In the genomic region with DNA sequence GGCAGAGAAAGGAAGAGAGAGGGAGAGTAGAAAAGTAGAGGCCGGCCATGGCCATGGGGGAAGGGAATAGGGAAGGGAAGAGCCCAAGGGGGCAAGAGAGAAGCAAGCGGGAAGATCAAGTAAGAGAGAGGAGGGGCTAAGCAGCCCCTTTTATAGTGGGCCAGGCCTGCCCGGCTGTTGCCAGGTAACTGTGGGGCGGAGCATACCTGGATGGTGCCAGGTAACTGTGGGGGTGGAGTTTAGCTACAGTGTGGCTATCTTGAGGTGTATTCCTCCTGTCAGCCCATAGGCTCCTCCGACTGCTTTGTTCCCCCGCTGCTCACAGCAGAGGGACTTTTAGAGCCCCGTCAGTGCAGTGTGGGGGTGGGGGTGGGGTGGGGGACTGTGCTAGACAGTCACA, we compare ENCODE assay signal across 9 mouse cellular contexts. TPM values are rescaled to one million over a fixed set of nuclear protein-coding genes. Genes with fewer than 3 reads are reported as not detected.
DNase-seq lines count a peak whose midpoint lies in the region; ATAC-seq and TF ChIP-seq lines count a peak whose summit lies in the region.
"Had no signal": no experiment of that assay in that cellular context is flagged by ENCODE, and none has a peak within 500 bp of the region (broad histone marks: within the 10 kb centered on the region; RNA-seq: fewer than 3 reads in every experiment).

No protein-coding gene starts in this region.

- TF ChIP-seq CTCF in hindbrain, postnatal 0 days (IDR thresholded peaks at IDR 0.05; ENCODE audit: low read depth) = no peak

- H3K9me3 ChIP-seq in hindbrain, postnatal 0 days (ENCODE audit: low read length) = no peaks in the 10 kb centered on the region
- H3K9me3 ChIP-seq in hindbrain, embryonic 14.5 days (ENCODE audit: control insufficient read depth, low read length) = no peaks in the 10 kb centered on the region
- no peaks in the 10 kb centered on the region for H3K9me3 ChIP-seq in embryonic facial prominence, embryonic 12.5 days
- H3K9me3 ChIP-seq in intestine, embryonic 15.5 days = no peaks in the 10 kb centered on the region
- H3K9me3 ChIP-seq: heart, embryonic 13.5 days had no signal

- no peak overlapping the region for H3K4me2 ChIP-seq in hindbrain, postnatal 0 days (ENCODE audit: low read depth, low read length)
- no peak overlapping the region for H3K4me2 ChIP-seq in hindbrain, embryonic 14.5 days (replicated peaks)
- H3K4me2 ChIP-seq in embryonic facial prominence, embryonic 12.5 days (replicated peaks) = peak overlapping the region; percentile 8; the same call in 1 of the 2 replicates
- peak overlapping the region; percentile 56 for H3K4me2 ChIP-seq in intestine, embryonic 15.5 days (replicated peaks)
- H3K4me2 ChIP-seq: heart, embryonic 13.5 days had no signal

- H3K4me1 ChIP-seq in hindbrain, postnatal 0 days (ENCODE audit: insufficient read depth, low read length) = no peaks in the 10 kb centered on the region
- no peaks in the 10 kb centered on the region; the same call in 1 of the 2 replicates for H3K4me1 ChIP-seq in hindbrain, embryonic 14.5 days (replicated peaks; ENCODE audit: control insufficient read depth, insufficient read depth, low read length)
- H3K4me1 ChIP-seq in embryonic facial prominence, embryonic 12.5 days = peaks cover 4% of the 10 kb centered on the region; the same call in 1 of the 2 replicates
- 0 out of 2 replicates have a peak, but pooled peaks cover 2% of the 10 kb centered on the region for H3K4me1 ChIP-seq in intestine, embryonic 15.5 days (replicated peaks)

- no peak overlapping the region for H3K4me3 ChIP-seq in hindbrain, postnatal 0 days (ENCODE audit: low read length)
- no peak overlapping the region for H3K4me3 ChIP-seq in hindbrain, embryonic 14.5 days (replicated peaks; ENCODE audit: low read length)
- H3K4me3 ChIP-seq in embryonic facial prominence, embryonic 12.5 days = 0 out of 2 replicates have a peak overlapping the region, but pooled peaks have one; percentile 4
- H3K4me3 ChIP-seq in intestine, embryonic 15.5 days (replicated peaks) = peak overlapping the region; percentile 20
- H3K4me3 ChIP-seq: heart, embryonic 13.5 days had no signal

- no peak overlapping the region for H3K27ac ChIP-seq in hindbrain, postnatal 0 days
- no peak overlapping the region for H3K27ac ChIP-seq in hindbrain, embryonic 14.5 days
- H3K27ac ChIP-seq in embryonic facial prominence, embryonic 12.5 days = no peak overlapping the region
- no peak overlapping the region for H3K27ac ChIP-seq in intestine, embryonic 15.5 days
- H3K27ac ChIP-seq: heart, embryonic 13.5 days; macrophage had no signal

- WGBS in hindbrain, postnatal 0 days = 27% methylated on average over 7 of the region's 7 CpGs
- WGBS in hindbrain, embryonic 14.5 days = 17% methylated on average over 6 of the region's 7 CpGs
- 15% methylated on average over 7 of the region's 7 CpGs for WGBS in embryonic facial prominence, embryonic 12.5 days
- 23% methylated on average over 7 of the region's 7 CpGs for WGBS in intestine, embryonic 15.5 days

- H3K27me3 ChIP-seq in hindbrain, postnatal 0 days (ENCODE audit: insufficient read depth, low read length) = no peaks in the 10 kb centered on the region
- no peaks in the 10 kb centered on the region for H3K27me3 ChIP-seq in hindbrain, embryonic 14.5 days (ENCODE audit: control insufficient read depth, insufficient read depth, low read length)
- H3K27me3 ChIP-seq in embryonic facial prominence, embryonic 12.5 days = 0 out of 2 replicates have a peak, but pooled peaks cover 6% of the 10 kb centered on the region
- no peaks in the 10 kb centered on the region for H3K27me3 ChIP-seq in intestine, embryonic 15.5 days (replicated peaks)

- no peak overlapping the region for H3K9ac ChIP-seq in hindbrain, postnatal 0 days (replicated peaks; ENCODE audit: low read length)
- no peak overlapping the region for H3K9ac ChIP-seq in hindbrain, embryonic 14.5 days
- no peak overlapping the region for H3K9ac ChIP-seq in embryonic facial prominence, embryonic 12.5 days
- peak overlapping the region; percentile 13; the same call in 1 of the 2 replicates for H3K9ac ChIP-seq in intestine, embryonic 15.5 days
- H3K9ac ChIP-seq: heart, embryonic 13.5 days had no signal

- no peaks in the 10 kb centered on the region for H3K36me3 ChIP-seq in hindbrain, postnatal 0 days (ENCODE audit: insufficient read depth, low read length)
- no peaks in the 10 kb centered on the region for H3K36me3 ChIP-seq in hindbrain, embryonic 14.5 days (replicated peaks; ENCODE audit: control insufficient read depth, insufficient read depth)
- H3K36me3 ChIP-seq in embryonic facial prominence, embryonic 12.5 days = no peaks in the 10 kb centered on the region
- H3K36me3 ChIP-seq in intestine, embryonic 15.5 days = no peaks in the 10 kb centered on the region
- H3K36me3 ChIP-seq: heart, embryonic 13.5 days had no signal

- ATAC-seq in hindbrain, postnatal 0 days = peak; percentile 28; the same call in 1 of the 2 replicates
- no peak for ATAC-seq in hindbrain, embryonic 14.5 days (ENCODE audit: low FRiP score)
- no peak for ATAC-seq in embryonic facial prominence, embryonic 12.5 days (ENCODE audit: insufficient number of reproducible peaks, insufficient read depth, low FRiP score, low TSS enrichment)
- peak; percentile 83 for ATAC-seq in intestine, embryonic 15.5 days

- DNase-seq in hindbrain, postnatal 0 days (ENCODE audit: low spot score) = no peak
- no peak for DNase-seq in hindbrain, embryonic 14.5 days (ENCODE audit: low spot score)
- DNase-seq in lung, postnatal 14 days = peak; percentile 45
- no peak for DNase-seq in adrenal gland, adult 2 months
- no peak for DNase-seq in spleen, postnatal 10 days (ENCODE audit: low spot score in 2 of 2)

RNA-seq across cellular contexts. Expression of a gene that starts 8.0 kb away (rescaled TPM):
- total RNA-seq in hindbrain, postnatal 0 days (2014; rRNA removed) = 14.7 and 19.1 TPM in 2 replicates
- polyA plus RNA-seq in hindbrain, postnatal 0 days (2015; fragmentation: Nextera tagmentation; extraction: Ambion mirVana) = 10.3 and 10.9 TPM in 2 replicates
- 3.8 and 4.9 TPM in 2 replicates for polyA plus RNA-seq in hindbrain, embryonic 14.5 days (2014; fragmentation: Nextera tagmentation; extraction: Ambion mirVana)
- 9.2 and 9.3 TPM in 2 replicates for polyA plus RNA-seq in embryonic facial prominence, embryonic 12.5 days (2016; fragmentation: Nextera tagmentation; extraction: Ambion mirVana)
- 10.5 and 12.3 TPM in 2 replicates for polyA plus RNA-seq in intestine, embryonic 15.5 days (2015; fragmentation: Nextera tagmentation; extraction: Ambion mirVana)
- total RNA-seq in adrenal gland, adult 2 months (2021) = 1 to 10 TPM; 2.6 to 3.4 TPM
- polyA plus RNA-seq in adrenal gland, adult 2 months (2012; rRNA removed) = 10.0 and 17.2 TPM in 2 replicates

RNA-seq across cellular contexts. Expression of a gene that starts 21.0 kb away (rescaled TPM):
- total RNA-seq in hindbrain, postnatal 0 days (2014; rRNA removed) = 622 and 633 TPM in 2 replicates
- 464 and 500 TPM in 2 replicates for polyA plus RNA-seq in hindbrain, postnatal 0 days (2015; fragmentation: Nextera tagmentation; extraction: Ambion mirVana)
- polyA plus RNA-seq in hindbrain, embryonic 14.5 days (2014; fragmentation: Nextera tagmentation; extraction: Ambion mirVana) = 530 and 564 TPM in 2 replicates
- polyA plus RNA-seq in embryonic facial prominence, embryonic 12.5 days (2016; fragmentation: Nextera tagmentation; extraction: Ambion mirVana) = 420 and 454 TPM in 2 replicates
- polyA plus RNA-seq in intestine, embryonic 15.5 days (2015; fragmentation: Nextera tagmentation; extraction: Ambion mirVana) = 235 and 275 TPM in 2 replicates
- total RNA-seq in adrenal gland, adult 2 months (2021) = 100 to 1,000 TPM; 220 to 280 TPM
- 331 and 392 TPM in 2 replicates for polyA plus RNA-seq in adrenal gland, adult 2 months (2012; rRNA removed)

RNA-seq across cellular contexts. Expression of a gene that starts 51.2 kb away (rescaled TPM):
- total RNA-seq in hindbrain, postnatal 0 days (2014; rRNA removed) = 2.3 and 2.8 TPM in 2 replicates
- polyA plus RNA-seq in hindbrain, postnatal 0 days (2015; fragmentation: Nextera tagmentation; extraction: Ambion mirVana) = 1.7 and 2.3 TPM in 2 replicates
- polyA plus RNA-seq in hindbrain, embryonic 14.5 days (2014; fragmentation: Nextera tagmentation; extraction: Ambion mirVana) = 0.84 and 0.85 TPM in 2 replicates
- polyA plus RNA-seq in embryonic facial prominence, embryonic 12.5 days (2016; fragmentation: Nextera tagmentation; extraction: Ambion mirVana) = 0.49 and 0.59 TPM in 2 replicates
- 0.72 and 0.98 TPM in 2 replicates for polyA plus RNA-seq in intestine, embryonic 15.5 days (2015; fragmentation: Nextera tagmentation; extraction: Ambion mirVana)
- total RNA-seq in adrenal gland, adult 2 months (2021) = 10 to 100 TPM; 23.1 to 35.5 TPM
- 21.5 and 29.9 TPM in 2 replicates for polyA plus RNA-seq in adrenal gland, adult 2 months (2012; rRNA removed)

Comparison
In these comparisons a context has a peak if more than half of its experiments do, and no peak if none do; other contexts are left out.
1. ATAC-seq: peak in hindbrain, postnatal 0 days (single experiment) and intestine, embryonic 15.5 days (single experiment); none in hindbrain, embryonic 14.5 days (single experiment) and embryonic facial prominence, embryonic 12.5 days (single experiment).
2. H3K4me2 ChIP-seq: peak in embryonic facial prominence, embryonic 12.5 days (single experiment) and intestine, embryonic 15.5 days (single experiment); none in hindbrain, postnatal 0 days (single experiment) and hindbrain, embryonic 14.5 days (single experiment).
3. H3K4me3 ChIP-seq: peak in embryonic facial prominence, embryonic 12.5 days (single experiment) and intestine, embryonic 15.5 days (single experiment); none in hindbrain, postnatal 0 days (single experiment) and hindbrain, embryonic 14.5 days (single experiment).